Mouse (Mus musculus): Measurements from ENCODE around the gene Pou6f1. TPM values are rescaled to one million over a fixed set of nuclear protein-coding genes. Genes with fewer than 3 reads are reported as not detected.
"Not testable (repeated sequence)": the region's sequence is repeated elsewhere in the genome, so short reads cannot be mapped to it uniquely, and the experiment has no call there.

Pou6f1 gene
- polyA plus RNA-seq, 1 experiment from 2014 or later = 41.2 TPM

DNA sequence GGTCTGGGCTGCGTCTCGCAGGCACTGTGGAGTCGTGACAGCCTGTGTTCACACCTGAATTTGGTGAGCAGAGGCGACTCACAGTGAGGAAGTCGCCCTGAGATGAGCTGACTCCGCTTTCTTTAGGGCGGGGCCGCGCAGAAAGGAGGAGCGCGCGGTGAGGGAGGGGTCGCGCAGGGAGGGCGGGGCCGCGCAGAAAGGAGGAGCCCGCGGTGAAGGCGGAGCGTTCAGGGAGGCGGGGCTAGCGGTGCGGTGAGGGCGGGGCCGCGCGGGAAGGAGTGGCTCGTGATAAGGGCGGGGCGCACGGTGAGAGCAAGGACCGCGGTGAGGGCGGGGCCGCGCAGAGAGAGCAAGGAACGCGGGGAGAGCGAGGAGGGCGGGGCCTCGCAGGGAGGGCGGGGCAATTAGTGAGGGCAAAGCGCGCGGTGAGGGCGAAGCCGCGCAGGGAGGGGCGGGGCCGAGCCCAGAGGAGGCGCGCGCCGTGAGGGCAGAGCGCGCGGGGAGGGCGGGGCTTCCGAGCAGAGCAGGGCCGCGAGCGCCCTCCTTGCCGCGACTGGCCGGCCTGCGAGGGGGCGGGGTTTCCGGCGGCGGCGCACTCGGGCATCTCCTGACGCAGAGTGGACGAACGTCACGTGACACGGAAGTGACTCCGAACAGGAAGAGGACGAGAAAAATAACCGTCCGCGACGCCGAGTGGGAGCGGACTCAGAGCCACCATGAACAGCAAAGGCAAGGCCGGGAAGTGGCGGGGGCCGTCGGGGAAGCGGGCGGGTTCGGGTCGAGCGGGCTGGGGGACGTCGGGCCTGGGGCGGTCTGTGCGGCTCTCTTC is 15.4 kb upstream of the Pou6f1 start, which contains the start of gene Dazap2:
TSS of gene Dazap2 (plus strand) at position 354 of the 829 bp plus-strand sequence.
- H3K27me3 ChIP-seq = no peaks in the 10 kb centered on the region
- no peaks in the 10 kb centered on the region for H3K9me3 ChIP-seq
- H3K27ac ChIP-seq = peak within 1 kb of the TSS; percentile 95
- under 1% methylated on average over 84 of the region's 99 CpGs for WGBS
- H3K9ac ChIP-seq = peak within 1 kb of the TSS; percentile 84
- H3K4me1 ChIP-seq (replicated peaks) = peaks cover 25% of the 10 kb centered on the region
- peaks cover 28% of the 10 kb centered on the region for H3K36me3 ChIP-seq
- H3K4me2 ChIP-seq = peak within 1 kb of the TSS; percentile 88
- ATAC-seq (ENCODE audit: low FRiP score) = peak; percentile 85
- peak within 1 kb of the TSS; percentile 62 for H3K4me3 ChIP-seq

DNA sequence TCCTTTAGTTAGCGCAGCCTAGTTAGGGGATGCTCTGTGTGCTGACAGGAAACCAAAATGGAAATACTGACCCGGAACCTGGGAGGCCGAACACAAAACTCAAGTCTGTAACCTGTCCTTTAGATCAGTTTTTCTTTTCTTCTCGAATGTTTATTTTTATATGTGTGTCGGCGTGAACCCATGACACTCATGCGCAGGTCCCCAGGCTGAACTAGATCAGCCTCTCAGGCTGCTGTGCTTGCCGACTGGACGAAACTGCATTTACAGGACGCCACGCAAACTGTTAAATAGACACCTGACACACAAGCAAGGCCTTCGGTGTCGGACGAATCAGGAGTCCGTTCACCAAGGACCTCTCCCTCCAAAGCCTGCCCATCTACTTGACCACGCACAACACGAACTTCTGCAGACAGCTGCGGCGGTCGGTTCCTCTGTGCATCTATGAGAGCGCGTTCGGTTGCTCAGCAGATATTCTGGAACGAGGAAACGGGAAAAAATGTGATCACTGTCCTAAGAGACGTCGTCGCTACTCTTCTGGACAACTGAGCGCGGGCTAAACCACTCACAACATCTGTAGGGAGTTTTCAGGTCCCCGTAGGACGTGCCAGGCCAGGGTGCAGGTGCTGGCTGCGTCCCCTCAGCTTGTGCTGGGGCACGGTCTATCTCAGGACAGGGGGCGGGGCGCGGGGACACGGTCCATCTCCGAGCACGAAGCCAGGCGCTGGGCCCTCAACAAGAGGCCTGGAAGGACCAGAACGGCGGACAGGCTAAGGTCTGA is 14.6 kb upstream of the Pou6f1 start:
- Histone ChIP-seq H3K27ac (peak overlapping the region; percentile 95), H3K4me1 (replicated peaks) (peaks cover 25% of the 10 kb centered on the region), H3K36me3 (peaks cover 20% of the 10 kb centered on the region), H3K27me3 (no peaks in the 10 kb centered on the region), H3K4me3 (peak overlapping the region; percentile 62), H3K9me3 (no peaks in the 10 kb centered on the region), H3K9ac (peak overlapping the region; percentile 84), H3K4me2 (peak overlapping the region; percentile 63)
- WGBS = 10% methylated on average over 43 of the region's 43 CpGs
- no peak; the same call in 1 of the 2 replicates for ATAC-seq (ENCODE audit: low FRiP score)

DNA sequence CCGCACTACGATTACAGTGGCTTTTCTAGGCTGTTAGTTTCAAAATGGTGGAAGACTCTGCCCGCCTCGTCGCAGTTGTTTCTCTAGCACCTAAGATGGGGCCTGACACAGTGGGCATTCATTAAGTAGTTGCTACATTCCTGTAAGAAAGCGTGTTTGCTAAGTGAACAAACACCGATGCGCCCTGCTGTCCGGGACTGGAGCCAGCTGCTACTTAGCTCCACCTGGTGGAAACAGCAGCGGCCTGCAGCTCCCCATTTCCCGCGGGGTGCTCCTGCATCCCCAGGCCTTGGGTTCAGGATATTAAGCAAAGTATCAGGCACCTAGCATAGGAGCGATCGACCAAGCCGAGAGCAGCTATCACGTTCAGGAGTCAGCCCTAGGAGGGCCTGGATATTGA is 13.8 kb upstream of the Pou6f1 start:
- Histone ChIP-seq H3K36me3 (peaks cover 12% of the 10 kb centered on the region), H3K27me3 (no peaks in the 10 kb centered on the region), H3K4me3 (peak overlapping the region; percentile 15; the same call in 1 of the 2 replicates), H3K4me1 (replicated peaks) (peaks cover 25% of the 10 kb centered on the region), H3K9ac (no peak overlapping the region), H3K27ac (0 out of 2 replicates have a peak overlapping the region, but pooled peaks have one; percentile 6), H3K9me3 (no peaks in the 10 kb centered on the region), H3K4me2 (peak overlapping the region; percentile 63)
- no peak for ATAC-seq (ENCODE audit: low FRiP score)
- WGBS = 8% methylated on average over 16 of the region's 16 CpGs

DNA sequence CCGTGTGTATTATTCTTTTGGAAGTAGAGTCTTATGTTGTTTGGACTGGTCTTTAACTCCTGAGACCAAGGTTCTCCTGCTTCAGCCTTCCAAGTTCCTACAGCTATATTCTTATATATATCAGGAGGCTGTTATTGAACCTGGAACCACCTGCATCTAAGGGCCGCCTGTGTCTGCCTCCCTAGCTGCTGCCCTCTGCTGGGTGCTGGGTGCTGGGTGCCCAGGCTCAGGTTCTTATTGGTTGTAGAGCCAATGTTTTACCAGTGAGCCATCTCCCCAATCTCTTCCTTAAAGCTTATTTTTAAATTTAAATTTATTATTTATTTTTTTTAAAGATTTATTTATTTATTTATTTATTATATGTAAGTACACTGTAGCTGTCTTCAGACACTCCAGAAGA is 12.6 kb upstream of the Pou6f1 start:
- 76% methylated on average over 2 of the region's 2 CpGs for WGBS
- no peak for ATAC-seq (ENCODE audit: low FRiP score)
- H3K27ac ChIP-seq = no peak overlapping the region

DNA sequence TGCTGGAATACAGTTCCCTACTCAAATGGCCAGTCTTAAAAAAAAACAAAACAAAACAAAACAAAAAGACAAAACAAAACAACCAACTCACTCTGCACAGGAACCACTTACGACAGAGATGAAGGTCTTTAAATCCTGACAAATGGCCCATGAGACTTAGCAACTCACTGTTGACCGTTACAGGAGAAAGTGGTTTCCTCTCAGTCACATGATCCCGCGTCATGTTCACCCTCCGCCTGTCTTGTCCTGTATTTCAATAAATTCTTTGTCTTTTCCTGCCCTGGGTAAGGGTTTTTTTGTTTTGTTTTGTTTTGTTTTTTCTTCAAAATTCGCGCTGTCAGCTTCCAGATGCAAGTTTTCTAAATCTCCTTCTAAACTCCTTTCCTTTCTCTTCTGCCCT is 12.2 kb upstream of the Pou6f1 start:
- no peaks in the 10 kb centered on the region; the same call in 1 of the 2 replicates for H3K36me3 ChIP-seq
- H3K9me3 ChIP-seq = no peaks in the 10 kb centered on the region
- 82% methylated on average over 7 of the region's 7 CpGs for WGBS
- H3K4me3 ChIP-seq = no peak overlapping the region
- ATAC-seq (ENCODE audit: low FRiP score) = no peak
- no peak overlapping the region for H3K27ac ChIP-seq
- H3K27me3 ChIP-seq = no peaks in the 10 kb centered on the region
- H3K4me2 ChIP-seq = no peak overlapping the region
- H3K4me1 ChIP-seq (replicated peaks) = peaks cover 22% of the 10 kb centered on the region
- H3K9ac ChIP-seq = no peak overlapping the region

More for the DNA sequence above, 12.6 kb upstream of the Pou6f1 start:
- Histone ChIP-seq H3K9ac (no peak overlapping the region), H3K4me3 (no peak overlapping the region), H3K4me2 (no peak overlapping the region), H3K36me3 (peaks cover under 1% of the 10 kb centered on the region), H3K9me3 (no peaks in the 10 kb centered on the region), H3K4me1 (replicated peaks) (peaks cover 25% of the 10 kb centered on the region), H3K27me3 (no peaks in the 10 kb centered on the region)

DNA sequence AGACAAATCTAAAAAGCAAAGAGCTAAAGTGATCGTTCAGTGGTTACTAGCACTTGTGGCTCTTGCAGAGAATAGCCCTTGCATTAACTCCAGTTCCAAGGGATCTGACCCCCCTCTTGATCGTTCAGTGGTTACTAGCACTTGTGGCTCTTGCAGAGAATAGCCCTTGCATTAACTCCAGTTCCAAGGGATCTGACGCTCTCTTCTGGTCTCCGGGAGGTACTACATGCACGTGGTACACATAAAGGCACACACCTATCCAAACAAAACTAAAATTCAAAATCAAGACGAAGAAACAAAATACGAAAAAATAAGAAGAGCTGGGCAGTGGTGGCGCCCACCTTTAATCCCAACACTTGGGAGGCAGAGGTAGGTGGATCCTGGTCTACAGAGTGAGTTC is 6.9 kb upstream of the Pou6f1 start:
- not testable (repeated sequence) for H3K9me3 ChIP-seq; H3K27me3 ChIP-seq; H3K36me3 ChIP-seq; H3K4me2 ChIP-seq; ATAC-seq (ENCODE audit: low FRiP score); H3K9ac ChIP-seq; H3K4me3 ChIP-seq; H3K27ac ChIP-seq
- peaks cover 13% of the 10 kb centered on the region for H3K4me1 ChIP-seq (replicated peaks)
- 90% methylated on average over 8 of the region's 8 CpGs for WGBS

DNA sequence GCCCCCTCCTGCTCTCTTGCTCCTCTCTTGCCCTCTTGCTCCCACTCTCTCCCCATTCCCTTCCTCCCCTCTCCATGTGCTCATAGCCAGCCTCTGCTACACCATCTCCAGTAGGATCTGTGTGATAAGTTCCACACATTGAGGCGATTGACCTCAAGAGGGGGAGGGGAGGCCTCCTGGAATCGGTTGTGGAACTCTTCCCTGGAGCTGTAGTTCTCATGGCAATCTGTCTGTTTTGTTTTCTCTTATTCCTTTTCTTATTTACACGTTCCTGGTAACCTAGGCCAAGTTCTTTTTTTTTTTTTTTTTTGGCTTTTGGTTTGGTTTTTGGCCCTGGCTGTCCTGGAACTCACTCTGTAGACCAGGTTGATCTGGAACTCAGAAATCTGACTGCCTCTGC is 1.9 kb upstream of the Pou6f1 start:
- Histone ChIP-seq H3K9me3 (no peaks in the 10 kb centered on the region), H3K4me3 (no peak overlapping the region), H3K9ac (no peak overlapping the region; the same call in 1 of the 2 replicates), H3K27me3 (peaks cover 18% of the 10 kb centered on the region; the same call in 1 of the 2 replicates), H3K4me1 (replicated peaks) (peaks cover 32% of the 10 kb centered on the region), H3K4me2 (no peak overlapping the region), H3K27ac (no peak overlapping the region), H3K36me3 (no peaks in the 10 kb centered on the region)
- 63% methylated on average over 3 of the region's 3 CpGs for WGBS
- no peak for ATAC-seq (ENCODE audit: low FRiP score)

DNA sequence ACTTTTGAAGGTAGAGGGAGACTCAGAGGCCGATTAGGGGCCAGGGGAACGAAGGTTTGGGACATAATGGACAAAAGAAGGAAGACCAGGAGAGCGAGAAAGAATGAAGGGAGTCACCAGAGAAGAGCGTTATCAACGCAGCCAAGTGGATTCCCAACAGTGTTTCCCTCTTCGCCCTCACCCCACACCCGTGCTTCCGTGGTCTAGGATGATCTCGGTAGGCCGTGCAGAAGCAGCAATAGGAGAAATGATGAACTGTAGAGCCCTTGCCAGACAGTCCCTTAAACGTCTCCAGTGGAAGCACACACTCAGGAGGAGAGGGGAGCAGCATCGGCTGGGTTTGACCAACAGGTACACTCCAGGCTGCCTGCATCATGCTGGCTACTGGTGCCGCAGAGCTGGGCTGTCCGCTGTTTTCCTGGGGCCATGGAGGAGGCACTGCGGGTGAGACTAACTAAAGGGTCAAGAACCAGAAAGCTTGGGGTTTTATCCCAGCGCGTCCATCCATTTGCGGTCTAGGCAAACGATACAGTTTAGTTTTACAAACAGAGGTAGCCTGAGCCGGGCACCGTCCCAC is 1.0 kb upstream of the Pou6f1 start:
- no peak for ATAC-seq (ENCODE audit: low FRiP score)
- peaks cover 18% of the 10 kb centered on the region; the same call in 1 of the 2 replicates for H3K27me3 ChIP-seq
- WGBS = 17% methylated on average over 21 of the region's 21 CpGs
- no peaks in the 10 kb centered on the region for H3K36me3 ChIP-seq
- peaks cover 32% of the 10 kb centered on the region for H3K4me1 ChIP-seq (replicated peaks)
- H3K27ac ChIP-seq = no peak overlapping the region
- H3K9ac ChIP-seq = no peak overlapping the region
- peak overlapping the region; percentile 80; the same call in 1 of the 2 replicates for H3K4me3 ChIP-seq
- H3K9me3 ChIP-seq = no peaks in the 10 kb centered on the region
- H3K4me2 ChIP-seq = peak overlapping the region; percentile 80

DNA sequence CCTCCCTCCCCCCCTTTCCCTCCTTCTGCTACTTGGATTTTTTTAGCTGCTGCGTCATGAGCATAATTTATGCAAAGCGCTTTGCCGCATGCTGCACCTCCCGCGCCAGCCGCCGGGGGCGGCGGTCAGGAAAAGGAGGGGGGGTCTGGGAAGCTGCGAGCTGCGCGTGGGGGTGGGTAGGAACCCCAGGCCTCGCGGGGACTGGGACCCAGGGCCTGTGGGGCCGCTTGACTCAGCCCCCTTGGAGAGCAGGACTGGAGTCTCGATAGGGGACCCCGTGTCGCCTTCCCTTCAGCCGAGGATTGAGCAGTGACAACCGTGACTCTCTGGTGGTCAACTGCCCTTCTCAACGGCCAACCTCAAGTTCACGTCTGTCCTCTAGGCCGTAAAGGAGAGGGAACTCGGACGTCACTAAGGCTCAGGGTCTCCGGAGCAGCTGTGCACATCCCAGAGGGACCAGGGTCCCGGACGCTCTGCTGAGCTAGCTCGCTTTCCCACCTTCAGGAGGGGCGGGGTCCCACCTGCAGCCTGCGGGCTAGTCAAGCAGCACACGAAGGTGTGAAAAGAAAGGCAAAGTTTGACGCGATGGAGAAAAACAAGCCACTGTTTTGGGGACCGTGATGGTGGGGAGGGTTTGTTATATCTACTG is 387 bp upstream of the Pou6f1 start:
- H3K27me3 ChIP-seq = peaks cover 18% of the 10 kb centered on the region; the same call in 1 of the 2 replicates
- H3K36me3 ChIP-seq = no peaks in the 10 kb centered on the region
- WGBS = 1% methylated on average over 28 of the region's 35 CpGs
- peak; percentile 72 for ATAC-seq (ENCODE audit: low FRiP score)
- peak overlapping the region; percentile 80 for H3K4me3 ChIP-seq
- no peaks in the 10 kb centered on the region for H3K9me3 ChIP-seq
- peak overlapping the region; percentile 95 for H3K9ac ChIP-seq
- H3K4me2 ChIP-seq = peak overlapping the region; percentile 80
- peak overlapping the region; percentile 91 for H3K27ac ChIP-seq
- H3K4me1 ChIP-seq (replicated peaks) = peaks cover 27% of the 10 kb centered on the region

DNA sequence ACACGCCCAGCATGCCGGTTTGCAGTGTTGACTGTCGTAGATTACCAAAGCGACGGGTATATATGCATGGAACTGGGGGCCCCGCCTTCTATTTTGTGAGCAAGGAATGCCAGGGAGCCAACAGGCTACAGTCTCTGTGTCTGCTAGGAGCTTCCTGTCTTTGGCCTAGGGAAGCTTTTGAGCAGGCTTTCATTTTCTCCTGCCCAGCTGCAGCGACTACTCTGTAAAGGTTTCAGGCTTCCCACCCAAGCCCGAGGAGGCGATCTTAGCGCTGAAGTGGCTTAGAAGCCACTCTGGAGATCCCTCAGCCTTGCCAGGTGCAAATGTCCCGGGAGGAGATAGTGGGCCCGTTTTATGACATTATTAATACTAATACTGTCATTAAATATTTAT is 905 bp downstream of the Pou6f1 start:
- Histone ChIP-seq H3K4me3 (peak overlapping the region; percentile 80), H3K9me3 (no peaks in the 10 kb centered on the region), H3K27ac (peak overlapping the region; percentile 91), H3K9ac (peak overlapping the region; percentile 95), H3K4me2 (peak overlapping the region; percentile 80), H3K36me3 (peaks cover 4% of the 10 kb centered on the region), H3K27me3 (peaks cover 18% of the 10 kb centered on the region; the same call in 1 of the 2 replicates), H3K4me1 (replicated peaks) (peaks cover 19% of the 10 kb centered on the region)
- 0% methylated on average over 12 of the region's 12 CpGs for WGBS
- ATAC-seq (ENCODE audit: low FRiP score) = no peak

DNA sequence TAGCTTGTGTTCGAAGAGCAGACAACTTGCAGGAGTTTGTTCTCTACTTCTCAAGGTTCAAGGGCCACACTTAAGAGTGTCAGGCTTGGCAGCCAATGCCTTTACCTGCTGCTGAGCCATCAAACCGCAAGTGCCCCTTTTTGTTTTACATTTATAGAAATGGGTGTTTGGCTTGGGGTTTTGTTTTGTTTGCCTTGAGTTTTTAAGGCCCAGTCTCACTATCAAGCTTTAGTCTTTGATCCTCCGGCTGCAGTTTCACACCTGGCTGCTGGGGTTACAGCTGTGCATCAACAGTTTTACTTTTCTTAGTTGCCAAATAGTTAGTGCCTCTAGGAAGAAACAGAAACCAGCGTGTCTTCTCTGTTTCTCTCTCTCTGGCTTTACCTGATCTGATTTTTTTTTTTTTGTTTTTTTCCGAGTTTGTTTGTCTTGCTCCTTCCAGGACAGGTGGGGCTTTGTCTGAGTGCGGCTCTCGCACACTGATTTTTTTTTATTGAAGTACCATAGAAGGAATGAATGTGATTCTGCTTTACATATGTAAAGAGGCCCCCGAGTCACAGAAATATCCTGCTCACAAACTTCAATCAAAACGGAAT is 1.4 kb downstream of the Pou6f1 start:
- 29% methylated on average over 9 of the region's 9 CpGs for WGBS
- Histone ChIP-seq H3K9me3 (no peaks in the 10 kb centered on the region), H3K4me3 (peak overlapping the region; percentile 80), H3K4me2 (peak overlapping the region; percentile 80), H3K27me3 (peaks cover 14% of the 10 kb centered on the region; the same call in 1 of the 2 replicates), H3K27ac (peak overlapping the region; percentile 91), H3K36me3 (peaks cover 7% of the 10 kb centered on the region), H3K9ac (peak overlapping the region; percentile 95), H3K4me1 (replicated peaks) (peaks cover 19% of the 10 kb centered on the region)
- ATAC-seq (ENCODE audit: low FRiP score) = no peak

Measured in hindbrain, embryonic 13.5 days (tissue).